Mouse (Mus musculus) heart, embryonic 13.5 days (tissue): Measurements from ENCODE around the gene Ngdn. TPM values are rescaled to one million over a fixed set of nuclear protein-coding genes. Genes with fewer than 3 reads are reported as not detected.
"Not testable (repeated sequence)": the region's sequence is repeated elsewhere in the genome, so short reads cannot be mapped to it uniquely, and the experiment has no call there.

Experiments
- ATAC-seq: fragments of 200-750 bp; cut with Nextera tagmentation; 2 replicates; pipeline ENCODE4 v1.8.0; 2017; ENCODE audit warnings: moderate TSS enrichment; ENCODE audit not compliant: insufficient number of reproducible peaks, low FRiP score, low TSS enrichment; ENCODE audit errors: extremely low read depth
- H3K27ac ChIP-seq: fragments of 300-500 bp; sonication (generic); replicated peaks from 2 replicates; pipeline ENCODE4 v1.5.1; 2015; ENCODE audit warnings: moderate library complexity, mild to moderate bottlenecking, inconsistent platforms
- H3K27me3 ChIP-seq: fragments of 300-500 bp; sonication (generic); replicated peaks from 2 replicates; pipeline ENCODE4 v1.6.1; 2015; ENCODE audit warnings: mild to moderate bottlenecking, inconsistent platforms
- H3K36me3 ChIP-seq: fragments of 300-500 bp; sonication (generic); 2 replicates; pipeline ENCODE4 v1.6.1; 2015; ENCODE audit warnings: mild to moderate bottlenecking, inconsistent platforms
- H3K4me1 ChIP-seq: fragments of 300-500 bp; sonication (generic); 2 replicates; pipeline ENCODE4 v1.6.1; 2015; ENCODE audit warnings: inconsistent platforms
- H3K4me2 ChIP-seq: fragments of 300-500 bp; sonication (generic); 2 replicates; pipeline ENCODE4 v1.6.1; 2015; ENCODE audit warnings: inconsistent platforms, mild to moderate bottlenecking, moderate library complexity
- H3K4me3 ChIP-seq: fragments of 300-500 bp; sonication (generic); 2 replicates; pipeline ENCODE4 v1.5.1; 2015; ENCODE audit warnings: moderate library complexity, mild to moderate bottlenecking, inconsistent platforms
- H3K9ac ChIP-seq: fragments of 300-500 bp; sonication (generic); 2 replicates; pipeline ENCODE4 v1.6.1; 2015; ENCODE audit warnings: inconsistent platforms, mild to moderate bottlenecking, moderate library complexity
- H3K9me3 ChIP-seq: fragments of 300-500 bp; sonication (generic); 2 replicates; pipeline ENCODE4 v1.6.1; 2016; ENCODE audit warnings: inconsistent platforms
- whole genome bisulfite sequencing: fragments of 180-500 bp; shearing (Covaris S2); methylation state at CpG from one replicate; pipeline ENCODE4 v1.1.7; 2015; ENCODE audit warnings: mixed read lengths; 5-methylcytosine and 5-hydroxymethylcytosine counted together
- polyA plus RNA-seq: library from polyadenylated mRNA; unstranded; fragments of >200 nt; fragmentation: Nextera tagmentation; extraction: Ambion mirVana; gene quantifications from 2 replicates; pipeline ENCODE4 v1.2.1, GENCODE M21; 2015

Gene Ngdn
- polyA plus RNA-seq: 56.8 and 58.2 TPM in 2 replicates

DNA sequence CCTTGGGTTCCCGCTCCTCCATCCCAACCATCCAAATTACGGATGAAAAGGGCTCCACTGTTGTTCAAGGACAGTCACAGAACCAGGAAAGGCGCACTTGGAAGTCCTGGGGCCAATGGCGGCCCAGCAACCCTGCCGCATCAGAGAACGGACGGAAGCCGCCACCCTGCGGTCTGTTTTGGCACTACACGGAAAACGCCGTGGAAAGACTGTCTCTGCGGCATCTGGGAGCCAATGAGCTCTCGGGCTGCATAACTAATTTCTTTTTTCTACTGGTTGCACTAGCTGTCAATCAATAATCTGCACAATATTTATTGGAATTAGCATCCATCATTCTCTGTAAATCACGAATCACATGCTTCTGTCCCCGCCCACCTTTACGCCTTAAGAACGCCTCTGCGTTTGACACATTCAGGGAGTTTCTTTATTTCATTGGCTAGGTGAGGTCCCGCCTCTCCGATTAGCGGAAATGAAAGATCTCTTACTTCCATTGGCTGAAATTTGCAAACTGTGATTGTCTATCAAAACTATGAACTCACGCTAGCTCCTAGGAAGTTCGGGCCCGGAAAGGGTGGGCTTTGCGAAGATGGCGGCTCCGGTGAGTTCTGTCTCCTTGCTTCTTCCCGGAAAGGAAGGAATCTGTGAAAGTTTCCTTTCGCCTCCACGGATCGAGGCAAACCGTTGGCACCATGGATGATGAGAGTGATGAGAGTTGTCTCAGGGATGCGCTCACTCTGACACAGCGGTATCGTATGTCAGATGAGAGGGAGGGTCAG lies at the start of gene Ngdn:
Gene Ngdn (plus strand): TSS at position 464 of the 776 bp plus-strand sequence.
- Histone ChIP-seq H3K36me3 (peaks cover 28% of the 10 kb centered on the region), H3K27me3 (no peaks in the 10 kb centered on the region), H3K9me3 (peaks cover 4% of the 10 kb centered on the region; the same call in 1 of the 2 replicates), H3K4me3 (peak within 1 kb of the TSS; percentile 78), H3K4me2 (peak within 1 kb of the TSS; percentile 81), H3K4me1 (peaks cover 13% of the 10 kb centered on the region), H3K27ac (peak within 1 kb of the TSS; percentile 98), H3K9ac (peak within 1 kb of the TSS; percentile 89)
- ATAC-seq: peak; percentile 93
- WGBS: under 1% methylated on average over 36 of the region's 36 CpGs

DNA sequence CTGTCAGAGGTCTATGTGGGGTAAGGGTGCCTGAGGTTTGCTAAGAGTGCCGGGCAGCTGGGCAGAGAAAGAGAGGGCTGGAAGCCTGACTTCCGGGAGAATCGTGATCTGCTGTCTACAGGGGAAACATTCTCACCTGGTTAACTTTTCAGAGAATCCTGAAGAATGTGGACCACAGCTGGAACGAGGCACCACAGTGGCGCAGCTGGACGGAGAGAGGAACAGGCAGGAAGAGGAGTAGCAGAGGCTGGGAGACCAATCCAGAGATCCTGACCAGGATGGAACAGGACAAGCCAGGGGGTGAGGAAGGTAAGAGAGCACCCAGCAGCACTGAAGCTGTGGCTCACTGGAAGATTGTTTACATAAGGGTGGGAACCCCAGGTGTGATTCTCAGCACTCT lies 49.6 kb upstream of the Ngdn start:
- H3K9me3 ChIP-seq: no peaks in the 10 kb centered on the region
- peak overlapping the region; percentile 90 for H3K27ac ChIP-seq
- peaks cover 57% of the 10 kb centered on the region for H3K4me1 ChIP-seq
- H3K9ac ChIP-seq: peak overlapping the region; percentile 89
- no peak for ATAC-seq
- no peaks in the 10 kb centered on the region; the same call in 1 of the 2 replicates for H3K27me3 ChIP-seq
- peak overlapping the region; percentile 61 for H3K4me3 ChIP-seq
- H3K4me2 ChIP-seq: peak overlapping the region; percentile 70
- H3K36me3 ChIP-seq: peaks cover 49% of the 10 kb centered on the region
- 38% methylated on average over 6 of the region's 6 CpGs for WGBS

DNA sequence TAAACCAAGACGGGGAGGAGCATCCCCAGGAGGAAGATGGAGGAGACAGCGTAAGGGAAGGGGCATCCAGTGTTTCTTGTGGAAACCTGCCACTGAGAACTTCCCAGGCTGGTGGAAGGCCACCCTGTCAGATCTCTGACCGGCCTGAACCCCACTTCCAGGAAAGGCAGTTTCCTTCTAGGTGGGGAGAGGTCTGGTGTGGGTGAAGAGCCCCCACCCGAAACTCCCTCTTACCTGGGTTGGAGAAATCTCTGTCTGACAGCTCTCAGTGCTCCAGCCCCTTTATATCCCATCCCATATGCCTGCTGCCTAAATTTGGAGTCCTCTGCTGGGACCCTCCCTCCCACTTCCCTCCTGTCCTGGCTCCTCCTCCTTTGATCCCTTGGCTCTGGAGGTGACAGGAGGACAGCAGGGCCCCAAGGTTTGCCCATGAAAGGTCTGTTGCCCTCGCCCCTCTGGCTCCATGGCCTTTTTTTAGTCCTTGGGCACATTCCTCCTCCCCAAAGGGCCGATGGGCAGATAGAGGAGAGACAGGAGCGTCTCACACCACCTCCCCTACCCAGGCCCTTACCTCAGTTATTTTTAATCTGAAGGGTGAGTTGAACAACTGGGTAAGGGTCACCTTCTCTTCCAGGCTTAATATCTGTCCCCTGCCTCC lies 48.8 kb upstream of the Ngdn start, which contains the start of gene Myh6:
Gene Myh6 (minus strand): TSS at position 608 of the 658 bp plus-strand sequence.
- ATAC-seq: peak; percentile 16; the same call in 1 of the 2 replicates
- Histone ChIP-seq H3K9ac (peak within 1 kb of the TSS; percentile 89), H3K4me2 (peak within 1 kb of the TSS; percentile 70), H3K27me3 (no peaks in the 10 kb centered on the region; the same call in 1 of the 2 replicates), H3K4me3 (peak within 1 kb of the TSS; percentile 61), H3K4me1 (peaks cover 56% of the 10 kb centered on the region), H3K9me3 (no peaks in the 10 kb centered on the region), H3K36me3 (peaks cover 49% of the 10 kb centered on the region), H3K27ac (peak within 1 kb of the TSS; percentile 90)
- WGBS: 30% methylated on average over 7 of the region's 7 CpGs

DNA sequence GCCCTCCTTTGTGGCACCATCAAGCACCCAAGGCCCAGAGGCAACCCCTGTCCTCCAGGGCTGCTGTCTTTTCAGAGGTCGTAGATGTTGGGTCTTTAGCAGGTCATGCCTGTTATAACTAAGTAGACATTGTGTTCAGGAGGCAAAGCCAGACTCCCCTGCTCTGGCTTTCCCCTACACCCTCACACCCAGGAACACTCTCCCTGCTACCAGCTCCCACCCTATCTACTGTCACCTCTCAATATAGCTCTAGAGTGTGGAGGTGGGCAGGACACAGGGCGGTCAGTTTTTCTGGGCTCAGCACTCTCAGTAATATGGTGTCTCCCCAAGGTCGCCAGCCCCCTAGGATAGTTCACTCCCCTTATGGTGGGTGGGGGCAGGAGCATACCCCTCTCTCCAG lies 47.4 kb upstream of the Ngdn start:
- Histone ChIP-seq H3K27ac (peak overlapping the region; percentile 90), H3K36me3 (peaks cover 50% of the 10 kb centered on the region), H3K4me1 (peaks cover 58% of the 10 kb centered on the region), H3K4me3 (no peak overlapping the region), H3K27me3 (no peaks in the 10 kb centered on the region; the same call in 1 of the 2 replicates), H3K4me2 (peak overlapping the region; percentile 70), H3K9ac (peak overlapping the region; percentile 54), H3K9me3 (no peaks in the 10 kb centered on the region)
- no peak for ATAC-seq
- 36% methylated on average over 3 of the region's 3 CpGs for WGBS

DNA sequence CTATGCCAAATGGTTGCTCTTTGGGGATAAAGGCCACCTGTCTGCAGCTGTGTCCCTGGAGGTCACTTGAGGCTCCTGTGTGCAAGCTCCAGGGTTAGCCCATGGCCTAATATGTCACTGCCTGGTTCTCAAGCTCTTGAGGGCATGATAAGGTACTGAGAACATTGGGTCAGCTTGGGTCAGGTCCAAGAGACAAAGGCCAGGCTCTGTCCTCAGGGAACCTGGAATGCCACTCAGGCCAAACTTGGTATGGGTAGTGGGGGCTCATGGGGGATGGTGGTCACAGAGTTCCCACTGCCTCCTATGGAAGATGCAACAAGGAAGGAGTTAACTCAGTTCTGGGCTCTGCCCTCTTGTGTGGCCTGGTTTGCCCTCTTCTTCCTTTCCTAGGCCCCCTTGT lies 46.9 kb upstream of the Ngdn start:
- H3K4me1 ChIP-seq: peaks cover 59% of the 10 kb centered on the region
- peak; percentile 22 for ATAC-seq

DNA sequence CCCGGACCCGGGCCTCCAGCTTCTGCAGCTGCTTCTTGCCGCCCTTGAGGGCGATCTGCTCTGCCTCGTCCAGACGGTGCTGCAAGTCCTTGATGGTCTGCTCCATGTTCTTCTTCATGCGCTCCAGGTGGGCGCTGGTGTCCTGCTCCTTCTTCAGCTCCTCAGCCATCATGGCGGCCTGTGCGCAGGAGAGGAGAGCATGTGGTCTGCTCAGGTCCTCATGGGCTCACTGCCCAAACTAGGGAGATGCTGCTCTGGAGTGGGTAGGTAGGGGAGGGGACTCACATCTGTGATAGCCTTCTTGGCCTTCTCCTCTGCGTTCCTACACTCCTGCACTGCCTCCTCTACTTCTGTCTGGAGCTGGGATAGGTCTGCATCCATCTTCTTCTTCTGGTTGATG lies 42.5 kb upstream of the Ngdn start:
- Histone ChIP-seq H3K4me1 (peaks cover 60% of the 10 kb centered on the region), H3K9ac (peak overlapping the region; percentile 64), H3K27ac (peak overlapping the region; percentile 90), H3K36me3 (peaks cover 75% of the 10 kb centered on the region)
- not testable (repeated sequence) for H3K27me3 ChIP-seq, H3K4me3 ChIP-seq, H3K9me3 ChIP-seq, ATAC-seq, H3K4me2 ChIP-seq
- 74% methylated on average over 11 of the region's 11 CpGs for WGBS

More for the DNA sequence above, 46.9 kb upstream of the Ngdn start:
- H3K4me2 ChIP-seq: 0 out of 2 replicates have a peak overlapping the region, but pooled peaks have one; percentile 70
- no peaks in the 10 kb centered on the region; the same call in 1 of the 2 replicates for H3K27me3 ChIP-seq
- peak overlapping the region; percentile 90 for H3K27ac ChIP-seq
- H3K9me3 ChIP-seq: no peaks in the 10 kb centered on the region
- H3K4me3 ChIP-seq: no peak overlapping the region
- peak overlapping the region; percentile 54 for H3K9ac ChIP-seq
- H3K36me3 ChIP-seq: peaks cover 52% of the 10 kb centered on the region

DNA sequence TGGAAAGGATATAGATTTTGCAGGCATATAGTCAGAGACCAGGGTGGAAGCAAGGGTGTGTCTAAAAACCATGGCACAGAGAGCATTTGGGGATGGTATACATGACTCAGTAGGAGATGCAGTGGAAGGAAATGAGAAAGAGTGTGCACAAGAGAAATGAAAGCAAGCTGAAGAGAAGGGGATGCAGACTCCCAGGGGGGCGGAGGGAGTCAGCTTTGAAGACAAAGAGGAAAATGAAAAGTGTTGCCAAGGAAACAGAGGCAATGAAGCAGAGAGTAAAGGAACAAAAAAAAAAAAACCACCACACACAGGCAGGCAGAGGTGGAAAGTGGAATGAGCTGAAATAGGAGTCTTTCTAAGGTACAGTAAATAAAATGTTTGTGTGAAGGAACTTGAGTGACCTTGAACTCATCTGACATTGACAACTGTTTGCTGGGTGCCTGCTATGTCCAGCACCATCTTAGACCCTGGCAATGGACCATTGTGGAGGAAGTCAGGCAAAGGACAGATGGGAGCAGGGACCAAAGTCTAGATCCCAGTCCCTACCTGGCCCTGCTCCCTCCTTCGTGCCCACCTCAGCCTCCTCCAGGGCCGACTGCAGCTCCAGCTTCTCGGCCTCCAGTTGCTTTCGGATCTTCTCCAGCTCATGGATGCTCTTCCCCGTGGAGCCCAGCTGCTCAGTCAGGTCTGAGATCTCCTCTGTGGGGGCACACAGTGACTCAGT lies 41.0 kb upstream of the Ngdn start:
- H3K27me3 ChIP-seq: peaks cover 10% of the 10 kb centered on the region
- H3K27ac ChIP-seq: peak overlapping the region; percentile 90
- peak overlapping the region; percentile 67 for H3K9ac ChIP-seq
- 71% methylated on average over 6 of the region's 6 CpGs for whole genome bisulfite sequencing
- H3K9me3 ChIP-seq: no peaks in the 10 kb centered on the region
- ATAC-seq: no peak
- no peak overlapping the region for H3K4me2 ChIP-seq
- peaks cover 89% of the 10 kb centered on the region for H3K36me3 ChIP-seq
- no peak overlapping the region for H3K4me3 ChIP-seq
- H3K4me1 ChIP-seq: peaks cover 56% of the 10 kb centered on the region

DNA sequence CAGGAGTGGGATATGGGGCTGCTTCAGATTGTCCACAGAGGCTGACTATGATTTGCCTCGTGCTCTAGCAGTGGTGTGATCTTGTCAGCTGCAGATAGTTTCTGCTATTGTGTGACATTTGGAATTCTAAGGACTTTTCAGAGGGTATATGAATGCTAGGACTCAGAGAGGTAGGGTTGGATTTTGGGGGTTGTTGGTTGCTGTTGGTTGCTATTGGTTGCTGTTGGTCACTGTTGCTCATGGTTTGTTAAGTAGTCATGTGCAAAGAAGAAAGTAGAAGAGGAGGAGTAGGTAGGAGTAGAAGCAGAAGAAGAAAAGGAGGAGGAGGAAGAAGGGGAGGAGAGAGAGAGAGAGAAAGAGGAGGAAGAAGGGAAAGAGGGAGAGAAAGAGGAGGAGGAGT lies 38.6 kb upstream of the Ngdn start, which contains the start of gene Gm17428:
Gene Gm17428 (plus strand): TSS at position 301 of the 400 bp plus-strand sequence.
- peaks cover 10% of the 10 kb centered on the region for H3K27me3 ChIP-seq
- no peak within 1 kb of the TSS for H3K4me3 ChIP-seq
- peak within 1 kb of the TSS; percentile 90 for H3K27ac ChIP-seq
- H3K9ac ChIP-seq: peak within 1 kb of the TSS; percentile 79
- no peak for ATAC-seq
- peaks cover 87% of the 10 kb centered on the region for H3K36me3 ChIP-seq
- H3K9me3 ChIP-seq: no peaks in the 10 kb centered on the region
- H3K4me1 ChIP-seq: peaks cover 40% of the 10 kb centered on the region
- H3K4me2 ChIP-seq: peak within 1 kb of the TSS; percentile 8; the same call in 1 of the 2 replicates
- WGBS: 50% methylated on average over 1 of the region's 1 CpGs

DNA sequence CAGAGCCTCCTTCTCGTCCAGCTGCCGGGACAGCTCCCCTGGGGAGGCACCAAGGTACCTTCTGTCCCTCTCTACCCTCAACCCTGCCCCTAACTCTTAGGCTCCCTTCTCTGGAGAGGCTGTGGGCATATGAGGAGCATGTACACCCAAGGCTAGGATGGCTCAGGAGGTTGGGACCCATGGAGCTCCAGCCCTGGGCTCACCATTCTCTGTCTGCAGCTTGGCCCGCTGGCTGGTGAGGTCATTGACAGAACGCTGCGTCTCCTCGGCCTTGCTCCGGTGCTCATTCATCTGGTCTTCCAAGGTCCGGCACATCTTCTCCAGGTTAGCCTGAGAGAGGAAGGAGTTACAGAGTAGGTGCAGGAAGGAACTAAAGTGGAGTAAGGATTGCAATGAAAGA lies 36.6 kb upstream of the Ngdn start:
- peaks cover 87% of the 10 kb centered on the region for H3K36me3 ChIP-seq
- H3K4me1 ChIP-seq: peaks cover 28% of the 10 kb centered on the region
- no peaks in the 10 kb centered on the region for H3K9me3 ChIP-seq
- H3K4me2 ChIP-seq: peak overlapping the region; percentile 51
- peaks cover 10% of the 10 kb centered on the region for H3K27me3 ChIP-seq
- peak overlapping the region; percentile 79 for H3K9ac ChIP-seq
- peak overlapping the region; percentile 22 for H3K4me3 ChIP-seq
- no peak for ATAC-seq
- peak overlapping the region; percentile 72 for H3K27ac ChIP-seq
- 61% methylated on average over 8 of the region's 8 CpGs for WGBS

DNA sequence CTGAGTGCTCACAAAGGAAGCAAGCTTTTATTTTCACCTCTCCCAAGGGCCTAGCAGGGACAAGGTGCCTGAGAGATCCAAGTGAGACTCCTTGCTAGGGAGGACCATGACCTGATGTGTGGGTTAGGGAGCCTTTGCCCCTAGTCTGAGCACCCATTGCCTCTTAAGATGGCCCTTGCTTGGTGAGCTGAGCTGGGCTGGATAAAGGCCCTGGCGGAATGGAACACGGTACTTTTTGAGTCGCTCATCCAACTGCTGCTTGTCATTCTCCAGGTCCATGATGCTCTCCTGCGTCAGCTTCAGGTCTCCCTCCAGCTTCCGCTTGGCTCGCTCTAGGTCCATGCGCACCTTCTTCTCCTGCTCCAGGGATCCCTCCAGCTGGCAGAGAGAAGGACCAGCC lies 33.3 kb upstream of the Ngdn start:
- Histone ChIP-seq H3K9me3 (no peaks in the 10 kb centered on the region), H3K4me2 (peak overlapping the region; percentile 66), H3K27me3 (0 out of 2 replicates have a peak, but pooled peaks cover 5% of the 10 kb centered on the region), H3K9ac (peak overlapping the region; percentile 96), H3K4me1 (peaks cover 17% of the 10 kb centered on the region; the same call in 1 of the 2 replicates), H3K27ac (peak overlapping the region; percentile 98), H3K4me3 (peak overlapping the region; percentile 64), H3K36me3 (peaks cover 85% of the 10 kb centered on the region)
- 72% methylated on average over 7 of the region's 7 CpGs for WGBS
- ATAC-seq: no peak
